Mouse (Mus musculus) limb, embryonic 10.5 days (tissue): Measurements from ENCODE around the gene Pprc1. TPM values are rescaled to one million over a fixed set of nuclear protein-coding genes. Genes with fewer than 3 reads are reported as not detected.

Experiments
- DNase-seq: peaks from one replicate; pipeline ENCODE4 v3.0.0-alpha.2; 2017; ENCODE audit warnings: low spot score
- H3K27ac ChIP-seq: fragments of 300-500 bp; sonication (generic); 2 replicates; pipeline ENCODE4 v1.5.1; 2016; ENCODE audit warnings: mild to moderate bottlenecking
- H3K27me3 ChIP-seq: fragments of 300-500 bp; sonication (generic); 2 replicates; pipeline ENCODE4 v1.6.1; 2016; ENCODE audit warnings: low read depth, mild to moderate bottlenecking; ENCODE audit not compliant: poor library complexity, severe bottlenecking
- H3K36me3 ChIP-seq: fragments of 300-500 bp; sonication (generic); 2 replicates; pipeline ENCODE4 v1.6.1; 2016; ENCODE audit warnings: mild to moderate bottlenecking, moderate library complexity
- H3K4me1 ChIP-seq: fragments of 300-500 bp; sonication (generic); 2 replicates; pipeline ENCODE4 v1.6.1; 2016
- H3K4me3 ChIP-seq: fragments of 300-500 bp; sonication (generic); 2 replicates; pipeline ENCODE4 v1.5.1; 2016; ENCODE audit warnings: mild to moderate bottlenecking, moderate library complexity
- H3K9me3 ChIP-seq: fragments of 300-500 bp; sonication (generic); replicated peaks from 2 replicates; pipeline ENCODE4 v1.6.1; 2016; ENCODE audit warnings: mild to moderate bottlenecking
- WGBS: fragments of 180-500 bp; shearing (Covaris S2); methylation state at CpG from one replicate; pipeline ENCODE4 v1.1.7; 2016; 5-methylcytosine and 5-hydroxymethylcytosine counted together
- polyA plus RNA-seq: library from polyadenylated mRNA; unstranded; fragments of >200 nt; fragmentation: Nextera tagmentation; extraction: Ambion mirVana; gene quantifications from 2 replicates; pipeline ENCODE4 v1.2.1, GENCODE M21; 2016

Gene Pprc1
- polyA plus RNA-seq, 1 experiment from 2014 or later, result 63.0 TPM

DNA sequence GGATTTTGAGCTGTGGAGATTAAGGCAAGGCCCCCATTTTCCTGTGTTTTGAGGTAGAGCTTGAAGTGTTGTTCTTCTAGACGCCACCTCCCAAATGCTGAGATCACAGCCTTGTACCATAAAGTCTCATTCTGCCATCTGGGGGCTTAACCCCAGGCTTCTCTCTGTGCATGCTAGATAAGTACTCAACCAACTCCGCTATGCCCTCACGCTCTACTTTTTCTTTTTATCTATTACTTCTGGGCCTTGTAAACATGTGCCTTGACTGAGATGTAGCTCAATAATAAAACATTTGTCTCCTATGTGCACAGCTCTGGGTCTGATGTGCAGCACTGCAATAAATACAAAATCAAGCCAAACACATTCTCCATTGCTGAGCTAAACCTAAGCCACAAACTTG, 74.8 kb downstream of the Pprc1 start:
- no peaks in the 10 kb centered on the region for H3K4me1 ChIP-seq
- H3K9me3 ChIP-seq, result no peaks in the 10 kb centered on the region
- H3K27me3 ChIP-seq, result no peaks in the 10 kb centered on the region
- H3K36me3 ChIP-seq, result no peaks in the 10 kb centered on the region
- DNase-seq, result no peak
- 91% methylated on average over 3 of the region's 3 CpGs for WGBS
- no peak overlapping the region for H3K4me3 ChIP-seq
- no peak overlapping the region for H3K27ac ChIP-seq

DNA sequence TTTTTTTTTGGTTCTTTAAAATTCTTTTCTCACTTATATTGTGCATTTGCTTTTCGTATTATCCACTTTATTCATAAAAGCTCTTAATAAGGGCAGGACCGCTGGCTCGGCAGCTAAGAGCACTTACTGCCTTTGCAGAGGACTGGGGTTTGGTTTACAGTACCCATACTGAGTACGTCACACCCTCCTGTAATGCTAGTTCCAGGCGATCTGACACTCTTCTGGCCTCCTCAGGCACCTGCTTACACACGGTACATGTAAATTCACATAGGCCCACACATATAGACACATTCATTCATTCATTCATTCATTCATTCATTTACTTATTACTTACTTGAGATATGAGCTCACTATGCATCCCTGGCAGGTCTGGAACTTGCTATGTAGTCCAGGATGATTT, 76.2 kb downstream of the Pprc1 start:
- Histone ChIP-seq H3K27ac (no peak overlapping the region), H3K27me3 (no peaks in the 10 kb centered on the region), H3K9me3 (no peaks in the 10 kb centered on the region), H3K4me3 (no peak overlapping the region), H3K4me1 (no peaks in the 10 kb centered on the region), H3K36me3 (no peaks in the 10 kb centered on the region)
- no peak for DNase-seq
- WGBS, result 78% methylated on average over 6 of the region's 6 CpGs

Other genes with a start within 250 kb of the Pprc1 start
- gene Kcnip2, start 228.8 kb upstream of the Pprc1 start, polyA plus RNA-seq, result 0.14 and 0.18 TPM in 2 replicates
- 18.0 and 20.1 TPM in 2 replicates for gene Armh3, start 46.4 kb upstream of the Pprc1 start, polyA plus RNA-seq
- gene Hps6, start 41.4 kb upstream of the Pprc1 start, polyA plus RNA-seq, result 4.7 and 5.3 TPM in 2 replicates
- 96.4 and 104 TPM in 2 replicates for gene Ldb1, start 328 bp downstream of the Pprc1 start, polyA plus RNA-seq
- 145 and 186 TPM in 2 replicates for gene Nolc1, start 31.0 kb downstream of the Pprc1 start, polyA plus RNA-seq
- gene Elovl3, start 87.0 kb downstream of the Pprc1 start, polyA plus RNA-seq, result 0.13 TPM in 1 of 2 replicates, not detected in the other
- gene Pitx3, start 103.4 kb downstream of the Pprc1 start, polyA plus RNA-seq, result 0.59 and 2.1 TPM in 2 replicates
- 39.5 and 47.8 TPM in 2 replicates for gene Gbf1, start 107.6 kb downstream of the Pprc1 start, polyA plus RNA-seq